Mouse (Mus musculus): ENCODE measurements at regions not wholly inside any gene's neighbourhood (a gene's known extent, or its start where the extent isn't known, plus 50 kb on each side); places are given as distances from the start of the nearest gene placed in this dataset.

GRCm38 (mm10) chr7:121258826-121259496 is 132.7 kb upstream of the Hs3st2 start:
- peak; percentile 87 for TF ChIP-seq CTCF (IDR thresholded peaks at IDR 0.05; ENCODE audit: low read depth)
- TF ChIP-seq EP300 (IDR thresholded peaks at IDR 0.05; ENCODE audit: low read depth): no peak

All from liver, postnatal 0 days (tissue).